Mouse (Mus musculus) heart, postnatal 0 days (tissue): ENCODE data around the gene P3h4. TPM values are rescaled to one million over a fixed set of nuclear protein-coding genes. Genes with fewer than 3 reads are reported as not detected.

Experiments used
- ATAC-seq: fragments of 200-750 bp; cut with Nextera tagmentation; 2 replicates; pipeline ENCODE4 v1.8.0; 2017; ENCODE audit warnings: low read depth, moderate number of reproducible peaks, moderate library complexity; ENCODE audit not compliant: insufficient read depth
- DNase-seq: peaks from one replicate; pipeline ENCODE4 v3.0.0-alpha.2; 2016; ENCODE audit warnings: low spot score
- H3K27ac ChIP-seq: fragments of 300-500 bp; sonication (generic); 2 replicates; pipeline ENCODE4 v1.5.1; 2014; ENCODE audit warnings: low read depth, mild to moderate bottlenecking
- H3K27me3 ChIP-seq: fragments of 300-500 bp; sonication (generic); 2 replicates; pipeline ENCODE4 v1.6.1; 2014; ENCODE audit warnings: low read length, mixed read lengths; ENCODE audit not compliant: control insufficient read depth, insufficient read depth
- H3K36me3 ChIP-seq: fragments of 300-500 bp; sonication (generic); replicated peaks from 2 replicates; pipeline ENCODE4 v1.6.1; 2014; ENCODE audit warnings: low read length, mixed read lengths; ENCODE audit not compliant: control insufficient read depth, insufficient read depth
- H3K4me1 ChIP-seq: fragments of 300-500 bp; sonication (generic); 2 replicates; pipeline ENCODE4 v1.6.1; 2014; ENCODE audit warnings: antibody characterized with exemption; ENCODE audit not compliant: control insufficient read depth, insufficient read depth
- H3K4me2 ChIP-seq: fragments of 300-500 bp; sonication (generic); 2 replicates; pipeline ENCODE4 v1.6.1; 2014; ENCODE audit warnings: low read depth, mild to moderate bottlenecking, low read length, moderate library complexity
- H3K4me3 ChIP-seq: fragments of 300-500 bp; sonication (generic); 2 replicates; pipeline ENCODE4 v1.5.1; 2014; ENCODE audit warnings: low read depth, low read length
- H3K9ac ChIP-seq: fragments of 300-500 bp; sonication (generic); replicated peaks from 2 replicates; pipeline ENCODE4 v1.6.1; 2014; ENCODE audit warnings: low read depth, low read length, mixed read lengths
- H3K9me3 ChIP-seq: fragments of 300-500 bp; sonication (generic); replicated peaks from 2 replicates; pipeline ENCODE4 v1.6.1; 2016; ENCODE audit warnings: low read length; ENCODE audit not compliant: control insufficient read depth
- CTCF ChIP-seq: IDR thresholded peaks from 2 replicates; pipeline ENCODE4 v1.5.1; 2016; ENCODE audit warnings: antibody characterized with exemption, control low read depth, low read depth
- EP300 ChIP-seq: IDR thresholded peaks from 2 replicates; pipeline ENCODE4 v1.6.1; 2016; ENCODE audit warnings: antibody characterized with exemption, low read depth
- WGBS: fragments of 180-500 bp; shearing (Covaris S2); extraction: QIAGEN DNeasy Blood & Tissue Kit; methylation state at CpG from one replicate; pipeline ENCODE4 v1.1.7; 2014; 5-methylcytosine and 5-hydroxymethylcytosine counted together
- polyA plus RNA-seq: library from polyadenylated mRNA; unstranded; fragments of >200 nt; fragmentation: Nextera tagmentation; extraction: Ambion mirVana; gene quantifications from 2 replicates; pipeline ENCODE4 v1.2.1, GENCODE M21; 2015
- total RNA-seq: library from RNA; depleted of rRNA; stranded (reverse); fragments of >200 nt; gene quantifications from 2 replicates; pipeline ENCODE4 v1.2.3, GENCODE M21; 2014; ENCODE audit warnings: low replicate concordance

The P3h4 gene
- total and polyA plus RNA-seq, 2 experiments from 2014 or later: 39.3 to 58.0 TPM

- no peak for TF ChIP-seq EP300
- no peak for TF ChIP-seq CTCF
- H3K27ac ChIP-seq: peak overlapping the region; percentile 94
- DNase-seq (no peak), ATAC-seq (no peak)
- no peaks in the 10 kb centered on the region for H3K36me3 ChIP-seq
- peak overlapping the region; percentile 42 for H3K4me2 ChIP-seq
- no peak overlapping the region for H3K4me3 ChIP-seq
- H3K4me1 ChIP-seq: peaks cover 55% of the 10 kb centered on the region
- WGBS: 42% methylated on average over 2 of the region's 2 CpGs
- H3K9me3 ChIP-seq: no peaks in the 10 kb centered on the region
- no peaks in the 10 kb centered on the region for H3K27me3 ChIP-seq
- peak overlapping the region; percentile 45; the same call in 1 of the 2 replicates for H3K9ac ChIP-seq
These were observed 12.0 kb downstream of the P3h4 start for GRCm38 (mm10) chr11:100402682-100403081.

GRCm38 (mm10) chr11:100402240-100402639, 12.4 kb downstream of the P3h4 start:
- peak overlapping the region; percentile 45; the same call in 1 of the 2 replicates for H3K9ac ChIP-seq
- H3K4me1 ChIP-seq: peaks cover 55% of the 10 kb centered on the region
- H3K27me3 ChIP-seq: no peaks in the 10 kb centered on the region
- H3K9me3 ChIP-seq: no peaks in the 10 kb centered on the region
- 7% methylated on average over 6 of the region's 6 CpGs for WGBS
- peak overlapping the region; percentile 94 for H3K27ac ChIP-seq
- H3K36me3 ChIP-seq: no peaks in the 10 kb centered on the region
- TF ChIP-seq EP300 (peak; percentile 55; the same call in 1 of the 2 replicates), CTCF (no peak)
- peak overlapping the region; percentile 42 for H3K4me2 ChIP-seq
- ATAC-seq: peak; percentile 31
- peak; percentile 82 for DNase-seq
- no peak overlapping the region for H3K4me3 ChIP-seq

GRCm38 (mm10) chr11:100400842-100401241, 13.8 kb downstream of the P3h4 start:
- 49% methylated on average over 6 of the region's 6 CpGs for WGBS
- Histone ChIP-seq H3K4me3 (no peak overlapping the region), H3K27ac (peak overlapping the region; percentile 94), H3K27me3 (no peaks in the 10 kb centered on the region), H3K36me3 (no peaks in the 10 kb centered on the region), H3K4me1 (peaks cover 55% of the 10 kb centered on the region), H3K4me2 (no peak overlapping the region), H3K9ac (no peak overlapping the region), H3K9me3 (no peaks in the 10 kb centered on the region)
- ATAC-seq: no peak
- no peak for DNase-seq
- no peak for TF ChIP-seq CTCF
- TF ChIP-seq EP300: no peak

GRCm38 (mm10) chr11:100399727-100400538, 14.7 kb downstream of the P3h4 start:
- H3K36me3 ChIP-seq: no peaks in the 10 kb centered on the region
- H3K4me1 ChIP-seq: peaks cover 63% of the 10 kb centered on the region
- DNase-seq (no peak), ATAC-seq (no peak)
- no peaks in the 10 kb centered on the region for H3K27me3 ChIP-seq
- H3K4me3 ChIP-seq: no peak overlapping the region
- H3K9ac ChIP-seq: no peak overlapping the region
- WGBS: 68% methylated on average over 12 of the region's 12 CpGs
- H3K27ac ChIP-seq: peak overlapping the region; percentile 94
- no peaks in the 10 kb centered on the region for H3K9me3 ChIP-seq
- H3K4me2 ChIP-seq: no peak overlapping the region
- TF ChIP-seq EP300 (no peak), CTCF (no peak)

- Histone ChIP-seq H3K36me3 (no peaks in the 10 kb centered on the region), H3K27ac (peak overlapping the region; percentile 94), H3K27me3 (no peaks in the 10 kb centered on the region), H3K9ac (no peak overlapping the region), H3K9me3 (no peaks in the 10 kb centered on the region), H3K4me3 (no peak overlapping the region), H3K4me2 (peak overlapping the region; percentile 17; the same call in 1 of the 2 replicates), H3K4me1 (peaks cover 65% of the 10 kb centered on the region)
- TF ChIP-seq CTCF (no peak), EP300 (no peak)
- DNase-seq (no peak), ATAC-seq (no peak)
- 55% methylated on average over 9 of the region's 9 CpGs for WGBS
These were observed 15.3 kb downstream of the P3h4 start for GRCm38 (mm10) chr11:100399320-100399719.
